Mouse (Mus musculus) ovary, postnatal 14 days (tissue): ENCODE data around the gene Maml3.

Experiments used
- DNase-seq: peaks from one replicate; pipeline ENCODE4 v3.0.0; 2022; ENCODE audit warnings: low spot score

Maml3 gene

GRCm38 (mm10) chr3:51872771-51873170 lies 232.1 kb downstream of the Maml3 start:
- no peak for DNase-seq

GRCm38 (mm10) chr3:51871346-51871745 lies 233.5 kb downstream of the Maml3 start:
- no peak for DNase-seq

GRCm38 (mm10) chr3:51869980-51870379 lies 234.9 kb downstream of the Maml3 start:
- DNase-seq: no peak

GRCm38 (mm10) chr3:51868857-51869256 lies 236.0 kb downstream of the Maml3 start:
- no peak for DNase-seq

GRCm38 (mm10) chr3:51866446-51866845 lies 238.4 kb downstream of the Maml3 start:
- DNase-seq: no peak

- DNase-seq: no peak
Measured at GRCm38 (mm10) chr3:51861631-51862030, 243.2 kb downstream of the Maml3 start.

GRCm38 (mm10) chr3:51860458-51860857 lies 244.4 kb downstream of the Maml3 start:
- no peak for DNase-seq

- DNase-seq: no peak
Measured at GRCm38 (mm10) chr3:51859208-51859607, 245.7 kb downstream of the Maml3 start.

GRCm38 (mm10) chr3:51854152-51854551 lies 250.7 kb downstream of the Maml3 start:
- DNase-seq: no peak

GRCm38 (mm10) chr3:51853610-51854009 lies 251.3 kb downstream of the Maml3 start:
- no peak for DNase-seq

- DNase-seq: no peak
Measured at GRCm38 (mm10) chr3:51852692-51853091, 252.2 kb downstream of the Maml3 start.

GRCm38 (mm10) chr3:51851596-51851995 lies 253.3 kb downstream of the Maml3 start:
- no peak for DNase-seq

GRCm38 (mm10) chr3:51849462-51849861 lies 255.4 kb downstream of the Maml3 start:
- DNase-seq: no peak

GRCm38 (mm10) chr3:51847262-51847661 lies 257.6 kb downstream of the Maml3 start:
- no peak for DNase-seq

GRCm38 (mm10) chr3:51844255-51844654 lies 260.6 kb downstream of the Maml3 start:
- no peak for DNase-seq

- DNase-seq: no peak
Measured at GRCm38 (mm10) chr3:51842140-51842539, 262.7 kb downstream of the Maml3 start.

GRCm38 (mm10) chr3:51841598-51841997 lies 263.3 kb downstream of the Maml3 start:
- no peak for DNase-seq

GRCm38 (mm10) chr3:51841177-51841576 lies 263.7 kb downstream of the Maml3 start:
- no peak for DNase-seq

- DNase-seq: no peak
Measured at GRCm38 (mm10) chr3:51840095-51840805, 264.6 kb downstream of the Maml3 start.

- DNase-seq: no peak
Measured at GRCm38 (mm10) chr3:51839353-51839715, 265.5 kb downstream of the Maml3 start.

- DNase-seq: no peak
Measured at GRCm38 (mm10) chr3:51838696-51839352, 266.1 kb downstream of the Maml3 start.

- DNase-seq: peak; percentile 20
Measured at GRCm38 (mm10) chr3:51832985-51833384, 271.9 kb downstream of the Maml3 start.

- no peak for DNase-seq
Measured at GRCm38 (mm10) chr3:51830821-51831429, 274.0 kb downstream of the Maml3 start.
